Mouse (Mus musculus): ENCODE data around the gene Hesx1. TPM values are rescaled to one million over a fixed set of nuclear protein-coding genes. Genes with fewer than 3 reads are reported as not detected.

Gene Hesx1
- polyA plus RNA-seq, 1 experiment from 2014 or later, result 0.23 TPM

GRCm38 (mm10) chr14:27042280-27042983 is 48.2 kb downstream of the Hesx1 start:
- no peak overlapping the region for H3K9ac ChIP-seq (ENCODE audit: low read depth, low read length)
- ATAC-seq (ENCODE audit: low FRiP score) (no peak), DNase-seq (ENCODE audit: low spot score) (no peak)
- no peaks in the 10 kb centered on the region for H3K9me3 ChIP-seq (ENCODE audit: control insufficient read depth, low read length)
- WGBS, result 57% methylated on average over 8 of the region's 8 CpGs
- no peak overlapping the region for H3K27ac ChIP-seq (ENCODE audit: low read depth, low read length)
- H3K4me3 ChIP-seq (ENCODE audit: low read depth, low read length), result no peak overlapping the region
- 0 out of 2 replicates have a peak, but pooled peaks cover 5% of the 10 kb centered on the region for H3K27me3 ChIP-seq (ENCODE audit: control insufficient read depth, insufficient read depth, low read length)
- H3K36me3 ChIP-seq (ENCODE audit: control insufficient read depth, insufficient read depth, low read length), result no peaks in the 10 kb centered on the region
- peak overlapping the region; percentile 6; the same call in 1 of the 2 replicates for H3K4me2 ChIP-seq (replicated peaks; ENCODE audit: low read depth, low read length)
- H3K4me1 ChIP-seq (replicated peaks; ENCODE audit: control insufficient read depth, insufficient read depth, low read length), result peaks cover 5% of the 10 kb centered on the region; the same call in 1 of the 2 replicates

- Histone ChIP-seq H3K36me3 (ENCODE audit: control insufficient read depth, insufficient read depth, low read length) (no peaks in the 10 kb centered on the region), H3K4me3 (ENCODE audit: low read depth, low read length) (no peak overlapping the region), H3K9me3 (ENCODE audit: control insufficient read depth, low read length) (no peaks in the 10 kb centered on the region), H3K4me2 (replicated peaks; ENCODE audit: low read depth, low read length) (no peak overlapping the region), H3K4me1 (replicated peaks; ENCODE audit: control insufficient read depth, insufficient read depth, low read length) (peaks cover 5% of the 10 kb centered on the region; the same call in 1 of the 2 replicates), H3K27ac (ENCODE audit: low read depth, low read length) (no peak overlapping the region), H3K27me3 (ENCODE audit: control insufficient read depth, insufficient read depth, low read length) (0 out of 2 replicates have a peak, but pooled peaks cover 5% of the 10 kb centered on the region), H3K9ac (ENCODE audit: low read depth, low read length) (no peak overlapping the region)
- DNase-seq (ENCODE audit: low spot score) (no peak), ATAC-seq (ENCODE audit: low FRiP score) (no peak)
- 66% methylated on average over 5 of the region's 5 CpGs for WGBS
Observed at GRCm38 (mm10) chr14:27043416-27043815, 49.2 kb downstream of the Hesx1 start.

GRCm38 (mm10) chr14:27044221-27044966 is 50.2 kb downstream of the Hesx1 start:
- H3K36me3 ChIP-seq (ENCODE audit: control insufficient read depth, insufficient read depth, low read length), result no peaks in the 10 kb centered on the region
- no peak overlapping the region for H3K9ac ChIP-seq (ENCODE audit: low read depth, low read length)
- H3K4me2 ChIP-seq (replicated peaks; ENCODE audit: low read depth, low read length), result peak overlapping the region; percentile 26
- no peaks in the 10 kb centered on the region for H3K9me3 ChIP-seq (ENCODE audit: control insufficient read depth, low read length)
- H3K4me1 ChIP-seq (replicated peaks; ENCODE audit: control insufficient read depth, insufficient read depth, low read length), result peaks cover 10% of the 10 kb centered on the region; the same call in 1 of the 2 replicates
- peak; percentile 67 for ATAC-seq (ENCODE audit: low FRiP score)
- no peak for DNase-seq (ENCODE audit: low spot score)
- peak overlapping the region; percentile 59 for H3K27ac ChIP-seq (ENCODE audit: low read depth, low read length)
- H3K4me3 ChIP-seq (ENCODE audit: low read depth, low read length), result no peak overlapping the region
- 0 out of 2 replicates have a peak, but pooled peaks cover 4% of the 10 kb centered on the region for H3K27me3 ChIP-seq (ENCODE audit: control insufficient read depth, insufficient read depth, low read length)
- 2% methylated on average over 11 of the region's 11 CpGs for WGBS

- no peaks in the 10 kb centered on the region for H3K9me3 ChIP-seq (ENCODE audit: control insufficient read depth, low read length)
- H3K4me2 ChIP-seq (replicated peaks; ENCODE audit: low read depth, low read length), result no peak overlapping the region
- 0 out of 2 replicates have a peak, but pooled peaks cover 2% of the 10 kb centered on the region for H3K27me3 ChIP-seq (ENCODE audit: control insufficient read depth, insufficient read depth, low read length)
- ATAC-seq (ENCODE audit: low FRiP score), result peak; percentile 68
- H3K4me1 ChIP-seq (replicated peaks; ENCODE audit: control insufficient read depth, insufficient read depth, low read length), result peaks cover 10% of the 10 kb centered on the region; the same call in 1 of the 2 replicates
- H3K27ac ChIP-seq (ENCODE audit: low read depth, low read length), result peak overlapping the region; percentile 59; the same call in 1 of the 2 replicates
- peak; percentile 51 for DNase-seq (ENCODE audit: low spot score)
- no peak overlapping the region for H3K9ac ChIP-seq (ENCODE audit: low read depth, low read length)
- no peak overlapping the region for H3K4me3 ChIP-seq (ENCODE audit: low read depth, low read length)
- no peaks in the 10 kb centered on the region for H3K36me3 ChIP-seq (ENCODE audit: control insufficient read depth, insufficient read depth, low read length)
- WGBS, result 5% methylated on average over 2 of the region's 2 CpGs
Observed at GRCm38 (mm10) chr14:27044967-27045361, 50.7 kb downstream of the Hesx1 start.

GRCm38 (mm10) chr14:27048231-27048956 is 54.2 kb downstream of the Hesx1 start:
- ATAC-seq (ENCODE audit: low FRiP score) (no peak), DNase-seq (ENCODE audit: low spot score) (no peak)
- Histone ChIP-seq H3K36me3 (ENCODE audit: control insufficient read depth, insufficient read depth, low read length) (no peaks in the 10 kb centered on the region), H3K27ac (ENCODE audit: low read depth, low read length) (no peak overlapping the region), H3K27me3 (ENCODE audit: control insufficient read depth, insufficient read depth, low read length) (no peaks in the 10 kb centered on the region), H3K4me3 (ENCODE audit: low read depth, low read length) (no peak overlapping the region), H3K4me1 (replicated peaks; ENCODE audit: control insufficient read depth, insufficient read depth, low read length) (peaks cover 19% of the 10 kb centered on the region), H3K9me3 (ENCODE audit: control insufficient read depth, low read length) (no peaks in the 10 kb centered on the region), H3K9ac (ENCODE audit: low read depth, low read length) (no peak overlapping the region), H3K4me2 (replicated peaks; ENCODE audit: low read depth, low read length) (no peak overlapping the region)
- whole genome bisulfite sequencing, result 23% methylated on average over 8 of the region's 8 CpGs

GRCm38 (mm10) chr14:27050043-27050442 is 55.8 kb downstream of the Hesx1 start:
- H3K4me1 ChIP-seq (replicated peaks; ENCODE audit: control insufficient read depth, insufficient read depth, low read length), result peaks cover 16% of the 10 kb centered on the region
- no peaks in the 10 kb centered on the region for H3K36me3 ChIP-seq (ENCODE audit: control insufficient read depth, insufficient read depth, low read length)
- no peaks in the 10 kb centered on the region for H3K9me3 ChIP-seq (ENCODE audit: control insufficient read depth, low read length)
- H3K27me3 ChIP-seq (ENCODE audit: control insufficient read depth, insufficient read depth, low read length), result no peaks in the 10 kb centered on the region
- 18% methylated on average over 9 of the region's 9 CpGs for WGBS
- H3K9ac ChIP-seq (ENCODE audit: low read depth, low read length), result no peak overlapping the region
- peak; percentile 50 for DNase-seq (ENCODE audit: low spot score)
- ATAC-seq (ENCODE audit: low FRiP score), result peak; percentile 5; the same call in 1 of the 2 replicates
- peak overlapping the region; percentile 70 for H3K27ac ChIP-seq (ENCODE audit: low read depth, low read length)
- no peak overlapping the region for H3K4me3 ChIP-seq (ENCODE audit: low read depth, low read length)
- no peak overlapping the region for H3K4me2 ChIP-seq (replicated peaks; ENCODE audit: low read depth, low read length)

GRCm38 (mm10) chr14:27050560-27051510 is 56.6 kb downstream of the Hesx1 start:
- Histone ChIP-seq H3K4me1 (replicated peaks; ENCODE audit: control insufficient read depth, insufficient read depth, low read length) (peaks cover 16% of the 10 kb centered on the region), H3K36me3 (ENCODE audit: control insufficient read depth, insufficient read depth, low read length) (no peaks in the 10 kb centered on the region), H3K9ac (ENCODE audit: low read depth, low read length) (no peak overlapping the region), H3K27ac (ENCODE audit: low read depth, low read length) (peak overlapping the region; percentile 85), H3K9me3 (ENCODE audit: control insufficient read depth, low read length) (no peaks in the 10 kb centered on the region), H3K4me3 (ENCODE audit: low read depth, low read length) (no peak overlapping the region), H3K4me2 (replicated peaks; ENCODE audit: low read depth, low read length) (0 out of 2 replicates have a peak overlapping the region, but pooled peaks have one; percentile 2), H3K27me3 (ENCODE audit: control insufficient read depth, insufficient read depth, low read length) (no peaks in the 10 kb centered on the region)
- peak; percentile 75 for DNase-seq (ENCODE audit: low spot score)
- WGBS, result 8% methylated on average over 18 of the region's 18 CpGs
- peak; percentile 87 for ATAC-seq (ENCODE audit: low FRiP score)
